Mouse (Mus musculus) midbrain, embryonic 12.5 days (tissue): ENCODE measurements at regions not wholly inside any gene's neighbourhood (a gene's known extent, or its start where the extent isn't known, plus 50 kb on each side); places are given as distances from the start of the nearest gene placed in this dataset.

Source experiments
- ATAC-seq: fragments of 200-750 bp; cut with Nextera tagmentation; 2 replicates; pipeline ENCODE4 v1.8.0; 2017; ENCODE audit warnings: low read depth, moderate TSS enrichment, moderate library complexity; ENCODE audit not compliant: low FRiP score
- H3K27ac ChIP-seq: fragments of 300-500 bp; sonication (generic); replicated peaks from 2 replicates; pipeline ENCODE4 v1.5.1; 2016; ENCODE audit warnings: mild to moderate bottlenecking
- H3K27me3 ChIP-seq: fragments of 300-500 bp; sonication (generic); 2 replicates; pipeline ENCODE4 v1.6.1; 2016; ENCODE audit warnings: mild to moderate bottlenecking
- H3K36me3 ChIP-seq: fragments of 300-500 bp; sonication (generic); 2 replicates; pipeline ENCODE4 v1.6.1; 2016
- H3K4me1 ChIP-seq: fragments of 300-500 bp; sonication (generic); 2 replicates; pipeline ENCODE4 v1.6.1; 2016
- H3K4me2 ChIP-seq: fragments of 300-500 bp; sonication (generic); replicated peaks from 2 replicates; pipeline ENCODE4 v1.6.1; 2016; ENCODE audit warnings: mild to moderate bottlenecking, moderate library complexity
- H3K4me3 ChIP-seq: fragments of 300-500 bp; sonication (generic); 2 replicates; pipeline ENCODE4 v1.5.1; 2016; ENCODE audit warnings: mild to moderate bottlenecking
- H3K9ac ChIP-seq: fragments of 300-500 bp; sonication (generic); replicated peaks from 2 replicates; pipeline ENCODE4 v1.6.1; 2016; ENCODE audit warnings: mild to moderate bottlenecking, moderate library complexity
- H3K9me3 ChIP-seq: fragments of 300-500 bp; sonication (generic); 2 replicates; pipeline ENCODE4 v1.6.1; 2016; ENCODE audit warnings: mild to moderate bottlenecking
- WGBS: fragments of 180-500 bp; shearing (Covaris S2); methylation state at CpG from one replicate; pipeline ENCODE4 v1.1.7; 2016; 5-methylcytosine and 5-hydroxymethylcytosine counted together

GRCm38 (mm10) chr6:52417439-52418124 is 104.3 kb downstream of the Evx1 start:
- Histone ChIP-seq H3K9ac (no peak overlapping the region), H3K4me1 (peaks cover 9% of the 10 kb centered on the region; the same call in 1 of the 2 replicates), H3K4me2 (no peak overlapping the region), H3K36me3 (no peaks in the 10 kb centered on the region), H3K9me3 (peaks cover 4% of the 10 kb centered on the region; the same call in 1 of the 2 replicates), H3K27ac (no peak overlapping the region), H3K4me3 (no peak overlapping the region), H3K27me3 (no peaks in the 10 kb centered on the region)
- WGBS, result 67% methylated on average over 10 of the region's 10 CpGs
- no peak for ATAC-seq

GRCm38 (mm10) chr6:52418451-52419170 is 105.3 kb downstream of the Evx1 start:
- H3K27me3 ChIP-seq, result no peaks in the 10 kb centered on the region
- peaks cover 4% of the 10 kb centered on the region; the same call in 1 of the 2 replicates for H3K9me3 ChIP-seq
- ATAC-seq, result no peak
- H3K27ac ChIP-seq, result 0 out of 2 replicates have a peak overlapping the region, but pooled peaks have one; percentile 1
- WGBS, result 39% methylated on average over 12 of the region's 12 CpGs
- no peak overlapping the region for H3K4me2 ChIP-seq
- H3K4me3 ChIP-seq, result no peak overlapping the region
- no peaks in the 10 kb centered on the region for H3K36me3 ChIP-seq
- H3K4me1 ChIP-seq, result peaks cover 9% of the 10 kb centered on the region; the same call in 1 of the 2 replicates
- H3K9ac ChIP-seq, result no peak overlapping the region

- Histone ChIP-seq H3K9ac (no peak overlapping the region), H3K27ac (no peak overlapping the region), H3K9me3 (no peaks in the 10 kb centered on the region), H3K36me3 (no peaks in the 10 kb centered on the region), H3K4me1 (peaks cover 9% of the 10 kb centered on the region; the same call in 1 of the 2 replicates), H3K27me3 (no peaks in the 10 kb centered on the region), H3K4me3 (no peak overlapping the region), H3K4me2 (no peak overlapping the region)
- ATAC-seq, result no peak
- WGBS, result 82% methylated on average over 7 of the region's 7 CpGs
Measured at GRCm38 (mm10) chr6:52420276-52420970, 107.1 kb downstream of the Evx1 start.

GRCm38 (mm10) chr6:52421771-52422170 is 108.5 kb downstream of the Evx1 start:
- no peaks in the 10 kb centered on the region for H3K9me3 ChIP-seq
- H3K9ac ChIP-seq, result no peak overlapping the region
- H3K27me3 ChIP-seq, result no peaks in the 10 kb centered on the region
- H3K27ac ChIP-seq, result no peak overlapping the region
- no peak overlapping the region for H3K4me3 ChIP-seq
- peaks cover 9% of the 10 kb centered on the region; the same call in 1 of the 2 replicates for H3K4me1 ChIP-seq
- no peak overlapping the region for H3K4me2 ChIP-seq
- no peaks in the 10 kb centered on the region for H3K36me3 ChIP-seq
- ATAC-seq, result no peak
- 83% methylated on average over 6 of the region's 6 CpGs for WGBS

- Histone ChIP-seq H3K4me3 (no peak overlapping the region), H3K4me1 (peaks cover 4% of the 10 kb centered on the region; the same call in 1 of the 2 replicates), H3K27ac (no peak overlapping the region), H3K36me3 (no peaks in the 10 kb centered on the region), H3K9ac (no peak overlapping the region), H3K27me3 (no peaks in the 10 kb centered on the region), H3K9me3 (no peaks in the 10 kb centered on the region), H3K4me2 (no peak overlapping the region)
- WGBS, result 88% methylated on average over 10 of the region's 10 CpGs
- no peak for ATAC-seq
Measured at GRCm38 (mm10) chr6:52422686-52423085, 109.4 kb downstream of the Evx1 start.

- no peak overlapping the region for H3K27ac ChIP-seq
- H3K4me2 ChIP-seq, result no peak overlapping the region
- WGBS, result 83% methylated on average over 7 of the region's 7 CpGs
- no peaks in the 10 kb centered on the region for H3K27me3 ChIP-seq
- ATAC-seq, result no peak
- H3K4me3 ChIP-seq, result no peak overlapping the region
- H3K4me1 ChIP-seq, result peaks cover under 1% of the 10 kb centered on the region; the same call in 1 of the 2 replicates
- no peaks in the 10 kb centered on the region for H3K36me3 ChIP-seq
- H3K9ac ChIP-seq, result no peak overlapping the region
- no peaks in the 10 kb centered on the region for H3K9me3 ChIP-seq
Measured at GRCm38 (mm10) chr6:52423581-52424107, 110.3 kb downstream of the Evx1 start.

- H3K4me1 ChIP-seq, result no peaks in the 10 kb centered on the region
- 83% methylated on average over 5 of the region's 5 CpGs for WGBS
- no peaks in the 10 kb centered on the region for H3K27me3 ChIP-seq
- H3K9me3 ChIP-seq, result no peaks in the 10 kb centered on the region
- no peak overlapping the region for H3K4me2 ChIP-seq
- no peaks in the 10 kb centered on the region for H3K36me3 ChIP-seq
- no peak overlapping the region for H3K9ac ChIP-seq
- H3K4me3 ChIP-seq, result no peak overlapping the region
- no peak overlapping the region for H3K27ac ChIP-seq
- ATAC-seq, result no peak
Measured at GRCm38 (mm10) chr6:52424440-52424839, 111.1 kb downstream of the Evx1 start.

- 96% methylated on average over 4 of the region's 4 CpGs for WGBS
- H3K4me1 ChIP-seq, result no peaks in the 10 kb centered on the region
Measured at GRCm38 (mm10) chr6:52425082-52425481, 111.8 kb downstream of the Evx1 start.

GRCm38 (mm10) chr6:52428489-52429203 is 115.3 kb downstream of the Evx1 start:
- 83% methylated on average over 11 of the region's 11 CpGs for WGBS
- H3K4me1 ChIP-seq, result no peaks in the 10 kb centered on the region
- ATAC-seq, result no peak

More at GRCm38 (mm10) chr6:52425082-52425481, 111.8 kb downstream of the Evx1 start:
- no peak overlapping the region for H3K9ac ChIP-seq
- no peaks in the 10 kb centered on the region for H3K36me3 ChIP-seq
- ATAC-seq, result no peak
- H3K4me3 ChIP-seq, result no peak overlapping the region
- H3K4me2 ChIP-seq, result no peak overlapping the region
- no peaks in the 10 kb centered on the region for H3K27me3 ChIP-seq
- H3K9me3 ChIP-seq, result no peaks in the 10 kb centered on the region
- H3K27ac ChIP-seq, result no peak overlapping the region

GRCm38 (mm10) chr6:52429204-52429552 is 115.9 kb downstream of the Evx1 start:
- WGBS, result 86% methylated on average over 5 of the region's 5 CpGs
- H3K4me3 ChIP-seq, result no peak overlapping the region
- H3K9me3 ChIP-seq, result no peaks in the 10 kb centered on the region
- H3K27me3 ChIP-seq, result no peaks in the 10 kb centered on the region
- H3K4me1 ChIP-seq, result no peaks in the 10 kb centered on the region
- no peak overlapping the region for H3K27ac ChIP-seq
- no peak for ATAC-seq
- H3K36me3 ChIP-seq, result no peaks in the 10 kb centered on the region
- no peak overlapping the region for H3K9ac ChIP-seq
- H3K4me2 ChIP-seq, result no peak overlapping the region

More at GRCm38 (mm10) chr6:52428489-52429203, 115.3 kb downstream of the Evx1 start:
- Histone ChIP-seq H3K27ac (no peak overlapping the region), H3K9ac (no peak overlapping the region), H3K36me3 (no peaks in the 10 kb centered on the region), H3K9me3 (no peaks in the 10 kb centered on the region), H3K27me3 (no peaks in the 10 kb centered on the region), H3K4me2 (no peak overlapping the region), H3K4me3 (no peak overlapping the region)

- WGBS, result 80% methylated on average over 2 of the region's 2 CpGs
- H3K4me1 ChIP-seq, result no peaks in the 10 kb centered on the region
- no peak overlapping the region for H3K4me3 ChIP-seq
- no peak overlapping the region for H3K27ac ChIP-seq
- ATAC-seq, result no peak
- no peaks in the 10 kb centered on the region for H3K27me3 ChIP-seq
- H3K9me3 ChIP-seq, result no peaks in the 10 kb centered on the region
- no peak overlapping the region for H3K9ac ChIP-seq
- no peaks in the 10 kb centered on the region for H3K36me3 ChIP-seq
- H3K4me2 ChIP-seq, result no peak overlapping the region
Measured at GRCm38 (mm10) chr6:52433234-52433633, 119.9 kb downstream of the Evx1 start.
